Mouse (Mus musculus): ENCODE results near the gene Smyd3. TPM values are rescaled to one million over a fixed set of nuclear protein-coding genes. Genes with fewer than 3 reads are reported as not detected.

The Smyd3 gene
- total and polyA plus RNA-seq, 3 experiments = 2.7 to 8.1 (median 7.6) TPM

- H3K4me3 ChIP-seq = no peak overlapping the region
- WGBS = 87% methylated on average over 2 of the region's 2 CpGs
- H3K9ac ChIP-seq (ENCODE audit: low read depth, low read length) = no peak overlapping the region
- intact Hi-C loops (cut with DNase I) = no loop called here
- no peak overlapping the region for H3K27ac ChIP-seq
- H3K79me2 ChIP-seq (replicated peaks; ENCODE audit: control insufficient read depth, insufficient read depth, low read length) = no peaks in the 10 kb centered on the region
- TF ChIP-seq EP300 (IDR thresholded peaks at IDR 0.05; ENCODE audit: insufficient read depth, low read depth, low read length) (no peak), CTCF (IDR thresholded peaks at IDR 0.05) (no peak), POLR2A (IDR thresholded peaks at IDR 0.05; ENCODE audit: insufficient read depth, low read depth, low read length) (no peak)
- H3K36me3 ChIP-seq (ENCODE audit: control insufficient read depth, insufficient read depth, low read length) = no peaks in the 10 kb centered on the region
- no peaks in the 10 kb centered on the region for H3K27me3 ChIP-seq (ENCODE audit: control insufficient read depth, insufficient read depth, low read length)
- H3K4me1 ChIP-seq (ENCODE audit: control insufficient read depth, insufficient read depth, low read length) = no peaks in the 10 kb centered on the region
- no peak for DNase-seq
These were observed 366.6 kb downstream of the Smyd3 start for GRCm38 (mm10) chr1:179151275-179151674.

- WGBS = 31% methylated on average over 5 of the region's 5 CpGs
- TF ChIP-seq EP300 (IDR thresholded peaks at IDR 0.05; ENCODE audit: insufficient read depth, low read depth, low read length) = no peak
- TF ChIP-seq POLR2A (IDR thresholded peaks at IDR 0.05; ENCODE audit: insufficient read depth, low read depth, low read length) = no peak
- TF ChIP-seq CTCF (IDR thresholded peaks at IDR 0.05) = no peak
- Histone ChIP-seq H3K9ac (ENCODE audit: low read depth, low read length) (no peak overlapping the region), H3K79me2 (replicated peaks; ENCODE audit: control insufficient read depth, insufficient read depth, low read length) (no peaks in the 10 kb centered on the region), H3K27ac (no peak overlapping the region), H3K36me3 (ENCODE audit: control insufficient read depth, insufficient read depth, low read length) (no peaks in the 10 kb centered on the region), H3K4me1 (ENCODE audit: control insufficient read depth, insufficient read depth, low read length) (no peaks in the 10 kb centered on the region), H3K4me3 (no peak overlapping the region), H3K27me3 (ENCODE audit: control insufficient read depth, insufficient read depth, low read length) (no peaks in the 10 kb centered on the region)
- DNase-seq = no peak
- intact Hi-C loops (cut with DNase I) = loop anchor here (10.0 kb wide), 1 partner anchor 325 kb away; no protein-coding TSS in a partner anchor
These were observed 368.2 kb downstream of the Smyd3 start for GRCm38 (mm10) chr1:179149468-179150140.

GRCm38 (mm10) chr1:179146730-179147167, 371.1 kb downstream of the Smyd3 start:
- WGBS = 52% methylated on average over 9 of the region's 9 CpGs
- no peaks in the 10 kb centered on the region for H3K36me3 ChIP-seq (ENCODE audit: control insufficient read depth, insufficient read depth, low read length)
- no peak overlapping the region for H3K4me3 ChIP-seq
- TF ChIP-seq EP300 (IDR thresholded peaks at IDR 0.05; ENCODE audit: insufficient read depth, low read depth, low read length) (no peak), CTCF (IDR thresholded peaks at IDR 0.05) (no peak)
- no peak overlapping the region for H3K27ac ChIP-seq
- H3K4me1 ChIP-seq (ENCODE audit: control insufficient read depth, insufficient read depth, low read length) = no peaks in the 10 kb centered on the region
- peak in 1 of 2 experiments; percentile 4 for DNase-seq
- H3K27me3 ChIP-seq (ENCODE audit: control insufficient read depth, insufficient read depth, low read length) = no peaks in the 10 kb centered on the region
- H3K9ac ChIP-seq (ENCODE audit: low read depth, low read length) = no peak overlapping the region
- no peaks in the 10 kb centered on the region for H3K79me2 ChIP-seq (replicated peaks; ENCODE audit: control insufficient read depth, insufficient read depth, low read length)
- intact Hi-C loops (cut with DNase I) = loop anchor here (10.0 kb wide), 1 partner anchor 328 kb away; no protein-coding TSS in a partner anchor

- Histone ChIP-seq H3K27me3 (ENCODE audit: control insufficient read depth, insufficient read depth, low read length) (no peaks in the 10 kb centered on the region), H3K4me3 (no peak overlapping the region), H3K27ac (no peak overlapping the region), H3K79me2 (replicated peaks; ENCODE audit: control insufficient read depth, insufficient read depth, low read length) (no peaks in the 10 kb centered on the region), H3K36me3 (ENCODE audit: control insufficient read depth, insufficient read depth, low read length) (no peaks in the 10 kb centered on the region), H3K4me1 (ENCODE audit: control insufficient read depth, insufficient read depth, low read length) (no peaks in the 10 kb centered on the region), H3K9ac (ENCODE audit: low read depth, low read length) (no peak overlapping the region)
- TF ChIP-seq EP300 (IDR thresholded peaks at IDR 0.05; ENCODE audit: insufficient read depth, low read depth, low read length) (no peak), CTCF (IDR thresholded peaks at IDR 0.05) (no peak), POLR2A (IDR thresholded peaks at IDR 0.05; ENCODE audit: insufficient read depth, low read depth, low read length) (no peak)
- intact Hi-C loops (cut with DNase I) = loop anchor here (5.0 to 10.0 kb wide), 4 partner anchors 89 to 451 kb away; no protein-coding TSS in a partner anchor
- DNase-seq = no peak
- 91% methylated on average over 11 of the region's 11 CpGs for WGBS
These were observed 374.5 kb downstream of the Smyd3 start for GRCm38 (mm10) chr1:179143154-179143832.

- 24% methylated on average over 3 of the region's 3 CpGs for WGBS
- H3K36me3 ChIP-seq (ENCODE audit: control insufficient read depth, insufficient read depth, low read length) = no peaks in the 10 kb centered on the region
- no peak overlapping the region for H3K9ac ChIP-seq (ENCODE audit: low read depth, low read length)
- no peaks in the 10 kb centered on the region for H3K27me3 ChIP-seq (ENCODE audit: control insufficient read depth, insufficient read depth, low read length)
- no peaks in the 10 kb centered on the region for H3K4me1 ChIP-seq (ENCODE audit: control insufficient read depth, insufficient read depth, low read length)
- TF ChIP-seq CTCF (IDR thresholded peaks at IDR 0.05) (peak; percentile 77), EP300 (IDR thresholded peaks at IDR 0.05; ENCODE audit: insufficient read depth, low read depth, low read length) (no peak), POLR2A (IDR thresholded peaks at IDR 0.05; ENCODE audit: insufficient read depth, low read depth, low read length) (no peak)
- no peaks in the 10 kb centered on the region for H3K79me2 ChIP-seq (replicated peaks; ENCODE audit: control insufficient read depth, insufficient read depth, low read length)
- H3K27ac ChIP-seq = no peak overlapping the region
- intact Hi-C loops (cut with DNase I) = loop anchor here (1.0 to 10.0 kb wide), 5 partner anchors 90 to 615 kb away; no protein-coding TSS in a partner anchor
- peak; percentile 24 to 31 for DNase-seq
- no peak overlapping the region for H3K4me3 ChIP-seq
These were observed 375.7 kb downstream of the Smyd3 start for GRCm38 (mm10) chr1:179142177-179142576.
